ENCODE assay signal across 8 mouse cellular contexts in genomic region chr8:104247054-104247907, GRCm38 (mm10). TPM values are rescaled to one million over a fixed set of nuclear protein-coding genes. Genes with fewer than 3 reads are reported as not detected.
DNase-seq lines count a peak whose midpoint lies in the region; ATAC-seq and TF ChIP-seq lines count a peak whose summit lies in the region.

No protein-coding gene starts in this region.

- H3K79me3 ChIP-seq in C2C12 (ENCODE audit: low read depth), result no peaks in the 10 kb centered on the region

- no peaks in the 10 kb centered on the region for H3K27me3 ChIP-seq in C2C12 (ENCODE audit: control insufficient read depth, insufficient read depth, insufficient read length)
- no peaks in the 10 kb centered on the region for H3K27me3 ChIP-seq in heart, embryonic 12.5 days (replicated peaks)
- no peaks in the 10 kb centered on the region for H3K27me3 ChIP-seq in kidney, embryonic 16.5 days (ENCODE audit: insufficient read depth, low read length)

- H3K9me3 ChIP-seq in heart, embryonic 12.5 days (replicated peaks), result no peaks in the 10 kb centered on the region
- no peaks in the 10 kb centered on the region for H3K9me3 ChIP-seq in kidney, embryonic 16.5 days (ENCODE audit: low read length)

- H3K4me1 ChIP-seq in heart, embryonic 12.5 days (replicated peaks), result peaks cover 16% of the 10 kb centered on the region
- H3K4me1 ChIP-seq in kidney, embryonic 16.5 days (ENCODE audit: insufficient read depth, low read length), result peaks cover 27% of the 10 kb centered on the region

- peak overlapping the region; percentile 79; the same call in 1 of the 2 replicates for H3K9ac ChIP-seq in heart, embryonic 12.5 days
- H3K9ac ChIP-seq in kidney, embryonic 16.5 days (replicated peaks; ENCODE audit: low read length), result peak overlapping the region; percentile 86

- no peaks in the 10 kb centered on the region for H3K36me3 ChIP-seq in C2C12 (ENCODE audit: control insufficient read depth, insufficient read depth)
- H3K36me3 ChIP-seq in heart, embryonic 12.5 days, result peaks cover 23% of the 10 kb centered on the region
- peaks cover 11% of the 10 kb centered on the region for H3K36me3 ChIP-seq in kidney, embryonic 16.5 days (ENCODE audit: insufficient read depth, low read length)

- TF ChIP-seq CTCF in C2C12 (IDR thresholded peaks at IDR 0.05; ENCODE audit: control insufficient read depth, insufficient read depth, insufficient read length), result no peak

- H3K79me2 ChIP-seq in C2C12 (ENCODE audit: control insufficient read depth, insufficient read depth), result peaks cover 10% of the 10 kb centered on the region

- DNase-seq in adrenal gland, postnatal 10 days, result peak; percentile 27
- DNase-seq in lung, postnatal 36 days, result peak; percentile 75
- DNase-seq in spleen, postnatal 10 days (ENCODE audit: low spot score in 2 of 2), result peak; percentile 45 to 86
- no peak for DNase-seq in urinary bladder, postnatal 10 days (ENCODE audit: low spot score)

- H3K27ac ChIP-seq in heart, embryonic 12.5 days (ENCODE audit: poor library complexity, severe bottlenecking), result no peak overlapping the region
- H3K27ac ChIP-seq in kidney, embryonic 16.5 days (ENCODE audit: low read length), result no peak overlapping the region

- H3K4me2 ChIP-seq in heart, embryonic 12.5 days, result peak overlapping the region; percentile 89
- peak overlapping the region; percentile 84 for H3K4me2 ChIP-seq in kidney, embryonic 16.5 days (replicated peaks; ENCODE audit: low read depth, low read length)

- H3K4me3 ChIP-seq in C2C12 (ENCODE audit: insufficient read depth, poor library complexity, severe bottlenecking), result peak overlapping the region; percentile 76
- peak overlapping the region; percentile 81 for H3K4me3 ChIP-seq in heart, embryonic 12.5 days
- peak overlapping the region; percentile 98 for H3K4me3 ChIP-seq in kidney, embryonic 16.5 days (ENCODE audit: low read length)

- ATAC-seq in heart, embryonic 12.5 days (ENCODE audit: insufficient number of reproducible peaks, low FRiP score), result no peak
- ATAC-seq in kidney, embryonic 16.5 days (ENCODE audit: low FRiP score, low TSS enrichment), result no peak
- no peak for ATAC-seq in erythroid progenitor cell, adult 5-6 weeks (replicated peaks; ENCODE audit: low FRiP score, poor library complexity, severe bottlenecking)

- WGBS in heart, embryonic 12.5 days, result 65% methylated on average over 22 of the region's 22 CpGs
- WGBS in kidney, embryonic 16.5 days, result 55% methylated on average over 22 of the region's 22 CpGs

- peak overlapping the region; percentile 27 for H3ac ChIP-seq in C2C12 (ENCODE audit: control insufficient read depth, insufficient read length, low read depth)

TF ChIP-seq in C2C12, 6 proteins besides CTCF, POLR2A, EP300 and RAD21:
- TF ChIP-seq MAX (IDR thresholded peaks at IDR 0.05) (no peak), USF1 (IDR thresholded peaks at IDR 0.05; ENCODE audit: low read depth) (no peak), MYOG (IDR thresholded peaks at IDR 0.05; ENCODE audit: control insufficient read depth, extremely low read depth, insufficient read length) (no peak), FOSL1 (IDR thresholded peaks at IDR 0.05; ENCODE audit: insufficient read depth, low read length, poor library complexity, severe bottlenecking) (no peak), CEBPB (IDR thresholded peaks at IDR 0.05; ENCODE audit: low read depth) (no peak), MYOD1 (IDR thresholded peaks at IDR 0.05; ENCODE audit: control insufficient read depth, insufficient read length, low read depth) (no peak)
TF ChIP-seq in C2C12: peak in this region for 0.

RNA-seq across cellular contexts. Expression of gene Tk2, which starts 1.1 kb away (rescaled TPM):
- polyA plus RNA-seq in C2C12 (2012; fragmentation: generic; extraction: Trizol), result 11.7 TPM
- 10 to 100 TPM; 43.2 to 44.6 TPM for total RNA-seq in adrenal gland, postnatal 10 days (2021)
- polyA plus RNA-seq in heart, embryonic 12.5 days (2016; fragmentation: Nextera tagmentation; extraction: Ambion mirVana), result 13.2 and 13.6 TPM in 2 replicates
- 21.6 and 25.5 TPM in 2 replicates for polyA plus RNA-seq in kidney, embryonic 16.5 days (2015; fragmentation: Nextera tagmentation; extraction: Ambion mirVana)
- total RNA-seq in erythroid progenitor cell, adult 5-6 weeks (2015; ENCODE audit: low replicate concordance), result 5.4 and 5.9 TPM in 2 replicates
- 4.1 and 6.7 TPM in 2 replicates for total RNA-seq in erythroid progenitor cell, adult 5-6 weeks (2017; ENCODE audit: low replicate concordance)

RNA-seq across cellular contexts. Expression of gene Cklf, which starts 3.4 kb away (rescaled TPM):
- polyA plus RNA-seq in C2C12 (2012; fragmentation: generic; extraction: Trizol), result 19.4 TPM
- 10 to 100 TPM; 45.5 to 67.3 TPM for total RNA-seq in adrenal gland, postnatal 10 days (2021)
- 30.5 and 34.1 TPM in 2 replicates for polyA plus RNA-seq in heart, embryonic 12.5 days (2016; fragmentation: Nextera tagmentation; extraction: Ambion mirVana)
- 40.0 and 46.7 TPM in 2 replicates for polyA plus RNA-seq in kidney, embryonic 16.5 days (2015; fragmentation: Nextera tagmentation; extraction: Ambion mirVana)
- total RNA-seq in erythroid progenitor cell, adult 5-6 weeks (2015; ENCODE audit: low replicate concordance), result 28.1 and 44.4 TPM in 2 replicates
- total RNA-seq in erythroid progenitor cell, adult 5-6 weeks (2017; ENCODE audit: low replicate concordance), result 13.5 and 23.4 TPM in 2 replicates

RNA-seq across cellular contexts. Expression of gene Cmtm2a, which starts 45.7 kb away (rescaled TPM):
- polyA plus RNA-seq in C2C12 (2012; fragmentation: generic; extraction: Trizol), result not detected
- not detected for total RNA-seq in adrenal gland, postnatal 10 days (2021)
- polyA plus RNA-seq in heart, embryonic 12.5 days (2016; fragmentation: Nextera tagmentation; extraction: Ambion mirVana), result not detected in 2 replicates
- not detected in 2 replicates for polyA plus RNA-seq in kidney, embryonic 16.5 days (2015; fragmentation: Nextera tagmentation; extraction: Ambion mirVana)
- total RNA-seq in erythroid progenitor cell, adult 5-6 weeks (2015; ENCODE audit: low replicate concordance), result not detected in 2 replicates
- total RNA-seq in erythroid progenitor cell, adult 5-6 weeks (2017; ENCODE audit: low replicate concordance), result not detected in 2 replicates
